Mouse (Mus musculus) right cerebral cortex, postnatal 10 days (tissue): Measurements from ENCODE around the gene Trim14.
"Not testable (repeated sequence)": the region's sequence is repeated elsewhere in the genome, so short reads cannot be mapped to it uniquely, and the experiment has no call there.

Experiments used
- DNase-seq, 2 experiments: peaks; one replicate each; pipeline ENCODE4 v3.0.0; 2021; ENCODE audit warnings: low spot score in 2 of 2

Trim14 gene

GRCm38 (mm10) chr4:46535840-46536361 is at the start of gene Trim14:
Gene Trim14, minus strand, starts transcription at chr4:46536141.
- DNase-seq: no peak

GRCm38 (mm10) chr4:46585041-46585810 is 49.3 kb upstream of the Trim14 start:
- DNase-seq: peak in 1 of 2 experiments; percentile 19

GRCm38 (mm10) chr4:46584536-46584935 is 48.6 kb upstream of the Trim14 start:
- DNase-seq: not testable (repeated sequence)

GRCm38 (mm10) chr4:46584084-46584483 is 48.1 kb upstream of the Trim14 start:
- not testable (repeated sequence) for DNase-seq

- not testable (repeated sequence) for DNase-seq
These were observed 46.1 kb upstream of the Trim14 start for GRCm38 (mm10) chr4:46582024-46582423.

DNA sequence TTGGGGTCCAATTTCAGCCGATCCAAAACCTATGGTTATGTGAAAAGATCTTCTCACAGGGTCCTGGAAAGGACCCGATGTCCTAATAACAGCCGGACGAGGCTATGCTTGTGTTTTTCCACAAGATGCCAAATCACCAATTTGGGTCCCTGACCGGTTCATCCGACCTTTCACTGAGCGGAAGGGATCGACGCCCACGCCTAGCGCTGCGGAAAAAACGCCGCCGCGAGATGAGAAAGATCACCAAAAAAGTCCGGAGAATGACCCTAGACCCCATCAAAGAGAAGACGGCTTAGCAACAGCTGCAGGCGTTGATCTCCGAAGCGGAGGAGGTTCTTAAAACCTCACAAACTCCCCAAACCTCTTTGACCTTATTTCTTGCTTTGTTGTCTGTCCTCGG is 45.6 kb upstream of the Trim14 start:
- not testable (repeated sequence) for DNase-seq

GRCm38 (mm10) chr4:46580799-46581243 is 44.9 kb upstream of the Trim14 start:
- not testable (repeated sequence) for DNase-seq

DNA sequence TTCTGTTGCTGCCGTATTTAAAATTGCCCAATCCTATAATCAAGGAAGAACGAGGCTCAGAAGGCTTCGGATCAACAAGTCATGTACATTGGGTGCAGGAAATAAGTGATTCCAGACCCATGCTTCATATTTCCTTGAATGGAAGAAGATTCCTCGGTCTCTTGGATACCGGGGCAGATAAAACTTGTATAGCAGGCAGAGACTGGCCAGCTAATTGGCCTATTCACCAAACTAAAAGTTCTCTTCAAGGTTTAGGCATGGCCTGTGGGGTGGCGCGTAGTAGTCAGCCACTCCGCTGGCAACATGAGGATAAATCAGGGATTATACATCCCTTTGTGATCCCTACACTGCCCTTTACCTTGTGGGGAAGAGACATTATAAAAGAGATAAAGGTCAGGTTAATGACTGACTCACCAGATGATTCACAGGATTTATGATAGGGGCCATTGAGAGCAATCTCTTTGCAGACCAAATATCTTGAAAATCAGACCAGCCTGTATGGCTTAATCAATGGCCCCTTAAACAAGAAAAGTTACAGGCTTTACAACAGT is 42.9 kb upstream of the Trim14 start:
- DNase-seq: not testable (repeated sequence)

DNA sequence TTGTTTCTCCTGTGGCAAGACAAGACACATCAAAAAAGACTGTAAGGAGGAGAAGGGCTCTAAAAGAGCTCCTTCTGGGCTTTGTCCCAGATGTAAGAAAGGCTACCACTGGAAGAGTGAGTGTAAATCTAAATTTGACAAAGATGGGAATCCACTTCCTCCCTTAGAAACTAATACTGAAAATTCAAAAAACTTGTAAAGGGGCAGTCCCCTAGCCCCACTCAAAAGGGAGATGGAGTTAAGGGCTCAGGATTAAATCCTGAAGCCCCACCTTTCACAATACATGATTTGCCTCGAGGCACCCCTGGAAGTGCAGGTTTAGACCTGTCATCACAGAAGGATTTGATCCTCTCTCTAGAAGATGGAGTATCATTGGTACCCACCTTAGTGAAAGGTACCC is 42.3 kb upstream of the Trim14 start:
- DNase-seq: no peak

DNA sequence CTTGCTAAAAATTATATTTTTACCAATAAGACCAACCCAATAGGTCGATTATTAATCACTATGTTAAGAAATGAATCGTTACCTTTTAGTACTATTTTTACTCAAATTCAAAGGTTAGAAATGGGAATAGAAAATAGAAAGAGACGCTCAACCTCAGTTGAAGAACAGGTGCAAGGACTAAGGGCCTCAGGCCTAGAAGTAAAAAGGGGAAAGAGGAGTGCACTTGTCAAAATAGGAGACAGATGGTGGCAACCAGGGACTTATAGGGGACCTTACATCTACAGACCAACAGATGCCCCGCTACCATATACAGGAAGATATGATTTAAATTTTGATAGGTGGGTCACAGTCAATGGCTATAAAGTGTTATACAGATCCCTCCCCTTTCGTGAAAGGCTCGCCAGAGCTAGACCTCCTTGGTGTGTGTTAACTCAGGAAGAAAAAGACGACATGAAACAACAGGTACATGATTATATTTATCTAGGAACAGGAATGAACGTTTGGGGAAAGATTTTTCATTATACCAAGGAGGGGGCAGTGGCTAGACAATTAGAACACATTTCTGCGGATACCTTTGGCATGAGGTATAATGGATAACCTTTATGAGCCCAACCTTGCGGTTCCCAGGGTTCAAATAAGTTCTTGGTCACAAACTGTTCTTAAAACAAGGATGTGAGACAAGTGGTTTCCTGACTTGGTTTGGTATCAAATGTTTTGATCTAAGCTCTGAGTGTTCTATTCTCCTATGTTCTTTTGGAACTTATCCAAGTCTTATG is 39.8 kb upstream of the Trim14 start:
- not testable (repeated sequence) for DNase-seq

- DNase-seq: no peak
These were observed 38.9 kb upstream of the Trim14 start for GRCm38 (mm10) chr4:46574841-46575240.

- DNase-seq: peak in 1 of 2 experiments; percentile 18
These were observed 38.2 kb upstream of the Trim14 start for GRCm38 (mm10) chr4:46574024-46574753.

GRCm38 (mm10) chr4:46572616-46573015 is 36.7 kb upstream of the Trim14 start:
- DNase-seq: no peak

- DNase-seq: no peak
These were observed 35.8 kb upstream of the Trim14 start for GRCm38 (mm10) chr4:46571744-46572143.

DNA sequence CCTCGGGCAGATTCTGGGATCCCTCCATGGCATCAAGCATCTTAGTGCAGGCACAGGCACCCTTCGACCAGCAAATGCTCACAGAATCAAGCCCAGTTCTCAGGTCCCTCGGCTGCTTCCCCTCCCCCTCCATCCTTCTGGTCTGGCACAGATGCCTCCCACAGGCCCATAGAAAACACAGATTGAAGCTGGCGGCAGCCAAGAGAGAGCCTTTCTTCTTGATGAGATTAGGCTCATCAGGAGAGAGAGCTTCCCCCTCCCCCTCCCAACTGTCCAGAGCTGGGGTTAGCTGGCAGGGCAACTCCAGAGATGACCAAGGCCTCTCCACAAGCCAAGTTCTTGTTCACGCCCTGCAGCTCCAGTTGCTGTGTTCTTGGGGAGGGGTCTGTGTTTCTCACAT is 33.7 kb upstream of the Trim14 start:
- peak; percentile 81 to 83 for DNase-seq

GRCm38 (mm10) chr4:46568169-46568568 is 32.2 kb upstream of the Trim14 start:
- DNase-seq: no peak

GRCm38 (mm10) chr4:46566931-46567671 is 31.2 kb upstream of the Trim14 start:
- no peak for DNase-seq

DNA sequence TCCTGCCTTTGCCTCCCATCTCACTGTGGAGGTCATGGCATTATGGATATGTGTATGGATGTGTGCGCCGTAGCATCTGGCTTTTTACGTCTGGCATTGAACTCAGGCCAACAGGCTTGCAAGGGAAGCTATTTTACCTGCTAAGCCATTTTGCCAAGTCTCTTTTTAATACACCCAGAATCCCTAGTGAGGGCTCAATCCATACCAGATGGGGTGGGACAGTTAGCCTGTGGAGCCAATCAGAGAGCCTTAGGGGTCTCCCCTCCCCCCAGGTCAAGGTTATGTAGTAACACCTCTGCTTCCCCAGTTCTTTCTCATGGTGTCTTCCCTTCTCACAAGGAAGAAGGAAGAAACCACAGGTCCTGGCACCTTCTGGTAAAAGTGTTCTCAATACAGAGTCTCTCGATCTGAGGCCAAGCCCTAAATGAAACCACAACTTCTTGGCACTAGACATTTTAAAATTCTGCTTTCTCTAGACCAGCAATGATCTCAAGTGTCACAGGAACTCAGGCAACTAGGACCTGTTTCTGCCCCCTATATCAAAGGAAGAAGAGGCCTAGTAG is 29.5 kb upstream of the Trim14 start:
- DNase-seq: no peak

DNA sequence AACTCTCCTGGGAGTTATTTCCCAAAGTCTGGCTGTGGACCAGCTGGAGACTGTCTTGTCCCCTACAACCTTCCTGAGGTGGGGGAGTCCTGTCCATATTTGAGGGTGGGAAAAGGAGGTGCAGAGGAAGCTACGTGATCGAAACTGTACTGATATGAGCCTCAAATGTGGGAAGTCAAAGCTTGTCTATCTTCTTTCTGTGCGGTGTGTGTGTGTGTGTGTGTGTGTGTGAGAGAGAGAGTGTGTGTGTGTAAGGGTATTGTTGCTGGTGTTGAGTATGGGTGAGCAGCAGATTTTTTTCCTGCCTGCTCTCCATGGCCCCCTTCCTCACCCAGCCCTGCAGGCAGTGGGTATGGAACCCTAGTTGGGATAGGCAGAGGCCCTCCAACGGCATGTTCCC is 28.3 kb upstream of the Trim14 start:
- no peak for DNase-seq

GRCm38 (mm10) chr4:46563847-46564246 is 27.9 kb upstream of the Trim14 start:
- peak in 1 of 2 experiments; percentile 54 for DNase-seq
